ENCODE assay signal across 21 mouse cellular contexts in the genomic region with DNA sequence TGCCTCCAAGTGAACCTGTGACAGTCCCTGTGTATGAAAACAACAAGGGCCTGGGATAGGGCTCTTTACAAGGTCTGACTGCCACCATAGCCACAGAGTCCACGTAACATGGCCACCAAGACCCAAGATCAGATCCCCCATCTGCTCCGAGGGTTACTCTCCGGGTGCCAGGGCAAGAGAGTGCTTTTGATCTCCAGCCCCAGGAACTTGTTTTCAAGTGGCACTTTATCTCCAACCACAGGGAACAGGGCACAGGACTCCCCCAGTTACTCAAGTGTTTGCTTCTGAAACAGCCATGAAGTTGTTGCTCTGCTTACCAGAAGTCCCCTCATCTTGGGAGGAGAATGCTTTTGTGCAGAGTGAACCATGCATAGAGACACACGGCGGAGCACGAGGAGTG.
A peak's percentile ranks its signal among the peaks of the same experiment; 100 is the strongest.
DNase-seq lines count a peak whose midpoint lies in the region; ATAC-seq and TF ChIP-seq lines count a peak whose summit lies in the region.
"Had no signal": no experiment of that assay in that cellular context is flagged by ENCODE, and none has a peak within 500 bp of the region (broad histone marks: within the 10 kb centered on the region; RNA-seq: fewer than 3 reads in every experiment).

No protein-coding gene starts in this region.

- peak; percentile 83 for DNase-seq in heart, adult 11 months
- no peak for DNase-seq in liver, postnatal 0 days
- DNase-seq in liver, result no peak
- DNase-seq in left cerebral cortex, adult 8-10 months (ENCODE audit: low spot score in 2 of 2), result no peak
- DNase-seq in layer of hippocampus, adult 9-11 months, result no peak
- DNase-seq: adrenal gland, postnatal 14 days; cerebellum, adult 18-20 months; cerebellum, adult 9-11 months; cerebellum, postnatal 36 days; gastrocnemius, adult 2 months; gastrocnemius, postnatal 36 days; heart, postnatal 10 days; heart, postnatal 4 days had no signal

- no peak for TF ChIP-seq EP300 in liver, postnatal 0 days (IDR thresholded peaks at IDR 0.05; ENCODE audit: low read depth)

- WGBS in heart, embryonic 11.5 days (ENCODE audit: insufficient replicate concordance), result 60% methylated on average over 6 of the region's 6 CpGs
- 66% methylated on average over 6 of the region's 6 CpGs for WGBS in liver, postnatal 0 days (ENCODE audit: insufficient replicate concordance)
- WGBS in bone marrow, adult 2 months, result 48% methylated on average over 6 of the region's 6 CpGs

- ATAC-seq in heart, embryonic 11.5 days (replicated peaks; ENCODE audit: insufficient number of reproducible peaks, low FRiP score, low TSS enrichment), result no peak
- ATAC-seq in liver, postnatal 0 days, result no peak
- ATAC-seq: activated CD4-positive, CD25-positive, alpha-beta regulatory T cell, adult 4 months; forebrain, embryonic 13.5 days; hindbrain, embryonic 16.5 days; Patski had no signal

- H3K4me3 ChIP-seq in heart, embryonic 11.5 days (ENCODE audit: low read depth, low read length), result no peak overlapping the region
- no peak overlapping the region for H3K4me3 ChIP-seq in liver, postnatal 0 days (ENCODE audit: low read depth, low read length)
- peak overlapping the region; percentile 8 for H3K4me3 ChIP-seq in bone marrow, adult 2 months (replicated peaks; ENCODE audit: control insufficient read depth, low read depth, low read length)
- H3K4me3 ChIP-seq: embryonic facial prominence, embryonic 13.5 days; forebrain, embryonic 13.5 days; gastrocnemius, adult 2 months; hindbrain, embryonic 12.5 days had no signal

- H3K36me3 ChIP-seq in heart, embryonic 11.5 days (ENCODE audit: control insufficient read depth, insufficient read depth, low read length), result no peaks in the 10 kb centered on the region
- no peaks in the 10 kb centered on the region for H3K36me3 ChIP-seq in liver, postnatal 0 days (replicated peaks; ENCODE audit: insufficient read depth, low read length)
- H3K36me3 ChIP-seq: embryonic facial prominence, embryonic 13.5 days; hindbrain, embryonic 12.5 days had no signal

- H3K27me3 ChIP-seq in heart, embryonic 11.5 days (ENCODE audit: control insufficient read depth, insufficient read depth, low read length), result no peaks in the 10 kb centered on the region
- H3K27me3 ChIP-seq in liver, postnatal 0 days (ENCODE audit: insufficient read depth, low read length), result no peaks in the 10 kb centered on the region
- H3K27me3 ChIP-seq: embryonic facial prominence, embryonic 13.5 days; hindbrain, embryonic 12.5 days; Patski had no signal

- TF ChIP-seq POLR2A in bone marrow, adult 2 months (IDR thresholded peaks at IDR 0.05; ENCODE audit: borderline replicate concordance, control insufficient read depth, low read depth, low read length), result no peak

- H3K9ac ChIP-seq in heart, embryonic 11.5 days (ENCODE audit: low read depth, low read length), result no peak overlapping the region
- no peak overlapping the region for H3K9ac ChIP-seq in liver, postnatal 0 days (replicated peaks)
- H3K9ac ChIP-seq: embryonic facial prominence, embryonic 13.5 days; forebrain, embryonic 13.5 days; hindbrain, embryonic 12.5 days had no signal

- peaks cover 41% of the 10 kb centered on the region for H3K4me1 ChIP-seq in heart, embryonic 11.5 days (ENCODE audit: control insufficient read depth, insufficient read depth, low read length)
- H3K4me1 ChIP-seq in liver, postnatal 0 days (ENCODE audit: insufficient read depth), result 0 out of 2 replicates have a peak, but pooled peaks cover 7% of the 10 kb centered on the region
- H3K4me1 ChIP-seq in bone marrow, adult 2 months (ENCODE audit: control insufficient read depth, insufficient read depth, low read length), result peaks cover 12% of the 10 kb centered on the region
- H3K4me1 ChIP-seq: forebrain, embryonic 13.5 days had no signal

- no peak for TF ChIP-seq CTCF in liver, postnatal 0 days (IDR thresholded peaks at IDR 0.05; ENCODE audit: low read depth)
- no peak for TF ChIP-seq CTCF in bone marrow, adult 2 months (IDR thresholded peaks at IDR 0.05; ENCODE audit: control insufficient read depth, insufficient read depth, low read length)

- H3K9me3 ChIP-seq in heart, embryonic 11.5 days (replicated peaks; ENCODE audit: control insufficient read depth, low read length), result no peaks in the 10 kb centered on the region
- H3K9me3 ChIP-seq in liver, postnatal 0 days (ENCODE audit: low read length), result no peaks in the 10 kb centered on the region
- H3K9me3 ChIP-seq: embryonic facial prominence, embryonic 13.5 days; forebrain, embryonic 13.5 days; hindbrain, embryonic 12.5 days had no signal

- no peak overlapping the region for H3K27ac ChIP-seq in heart, embryonic 11.5 days (ENCODE audit: low read depth, low read length)
- H3K27ac ChIP-seq in liver, postnatal 0 days (ENCODE audit: low read depth), result peak overlapping the region; percentile 62
- peak overlapping the region; percentile 80 for H3K27ac ChIP-seq in bone marrow, adult 2 months (ENCODE audit: control insufficient read depth, insufficient read depth, low read depth, low read length, poor library complexity)
- H3K27ac ChIP-seq: embryonic facial prominence, embryonic 13.5 days; forebrain, embryonic 13.5 days; gastrocnemius, adult 2 months; hindbrain, embryonic 12.5 days had no signal

- no peak overlapping the region for H3K4me2 ChIP-seq in heart, embryonic 11.5 days
- H3K4me2 ChIP-seq in liver, postnatal 0 days (ENCODE audit: low read depth, low read length), result no peak overlapping the region; the same call in 1 of the 2 replicates
- H3K4me2 ChIP-seq: embryonic facial prominence, embryonic 13.5 days; forebrain, embryonic 13.5 days; hindbrain, embryonic 12.5 days had no signal
